Mouse (Mus musculus) stomach, postnatal 0 days (tissue): ENCODE measurements around the gene Arl6ip4.

Experiments used
- CTCF ChIP-seq: IDR thresholded peaks from 2 replicates; pipeline ENCODE4 v1.5.1; 2016; ENCODE audit warnings: antibody characterized with exemption, low read depth, mild to moderate bottlenecking, moderate library complexity
- EP300 ChIP-seq: optimal IDR thresholded peaks from 2 replicates; pipeline ENCODE3; 2016; ENCODE audit warnings: antibody characterized with exemption

DNA sequence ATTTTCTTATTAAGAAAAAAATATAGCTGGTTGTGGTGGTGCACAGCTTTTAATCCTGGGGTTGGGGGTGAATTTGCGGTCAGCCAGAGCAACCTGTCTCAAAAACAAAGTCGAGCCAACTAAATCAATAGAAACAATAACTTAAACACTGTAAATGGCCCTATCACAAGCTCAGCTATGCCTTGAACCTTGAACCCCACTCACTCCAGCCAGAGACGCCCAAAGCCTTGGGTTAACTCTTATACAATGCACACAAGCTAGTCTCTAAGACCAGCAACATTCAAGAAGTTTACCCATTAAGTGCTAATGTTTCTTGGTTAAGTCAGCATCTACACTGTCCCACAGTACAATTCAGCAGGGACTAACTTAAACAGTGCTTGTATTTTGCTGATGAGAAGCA is 46.2 kb upstream of the Arl6ip4 start:
- TF ChIP-seq EP300 (no peak), CTCF (no peak)
